Comparison of ENCODE assay signal across 23 mouse cellular contexts in the genomic region with DNA sequence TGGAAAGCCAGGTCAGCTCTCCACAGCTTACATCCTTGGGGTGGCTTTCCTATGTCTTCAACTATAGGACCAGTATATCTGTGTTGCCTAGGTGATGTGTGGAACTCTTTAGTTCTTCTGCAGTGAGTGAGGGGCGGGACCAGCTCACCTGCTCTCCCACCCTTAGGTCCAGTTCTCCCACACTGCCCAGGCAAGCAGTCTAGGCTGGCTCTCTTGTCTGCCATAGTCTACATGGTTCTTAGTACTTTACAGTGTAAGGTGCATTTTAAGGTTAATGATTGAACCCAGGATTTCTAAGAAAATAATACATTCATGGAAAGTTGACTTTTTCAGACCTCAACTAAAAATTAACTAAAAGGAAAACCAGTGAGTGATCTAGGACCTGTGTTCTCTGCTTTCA.
A peak's percentile ranks its signal among the peaks of the same experiment; 100 is the strongest.
DNase-seq lines count a peak whose midpoint lies in the region; ATAC-seq lines count a peak whose summit lies in the region.
"Had no signal": no experiment of that assay in that cellular context is flagged by ENCODE, and none has a peak within 500 bp of the region (broad histone marks: within the 10 kb centered on the region; RNA-seq: fewer than 3 reads in every experiment).

No protein-coding gene starts in this region.

- H3K27me3 ChIP-seq in kidney, embryonic 15.5 days = no peaks in the 10 kb centered on the region
- H3K27me3 ChIP-seq in kidney, embryonic 16.5 days (ENCODE audit: insufficient read depth, low read length) = no peaks in the 10 kb centered on the region
- H3K27me3 ChIP-seq: embryonic facial prominence, embryonic 12.5 days; embryonic facial prominence, embryonic 15.5 days; forebrain, embryonic 15.5 days; heart, embryonic 13.5 days; hindbrain, embryonic 15.5 days had no signal

- WGBS in kidney, embryonic 15.5 days = 80% methylated on average over 1 of the region's 1 CpGs
- 63% methylated on average over 1 of the region's 1 CpGs for WGBS in kidney, embryonic 16.5 days

- no peak overlapping the region for H3K4me3 ChIP-seq in kidney, embryonic 15.5 days (replicated peaks)
- no peak overlapping the region for H3K4me3 ChIP-seq in kidney, embryonic 16.5 days (ENCODE audit: low read length)
- H3K4me3 ChIP-seq: embryonic facial prominence, embryonic 12.5 days; embryonic facial prominence, embryonic 15.5 days; forebrain, embryonic 15.5 days; heart, adult 2 months; heart, embryonic 10.5 days; heart, embryonic 13.5 days; hindbrain, embryonic 15.5 days had no signal

- H3K9ac ChIP-seq in kidney, embryonic 15.5 days = no peak overlapping the region
- H3K9ac ChIP-seq in kidney, embryonic 16.5 days (replicated peaks; ENCODE audit: low read length) = no peak overlapping the region
- H3K9ac ChIP-seq: embryonic facial prominence, embryonic 12.5 days; embryonic facial prominence, embryonic 15.5 days; forebrain, embryonic 15.5 days; heart, embryonic 13.5 days; hindbrain, embryonic 15.5 days had no signal

- peak; percentile 78 for ATAC-seq in kidney, embryonic 15.5 days (replicated peaks; ENCODE audit: low FRiP score)
- peak; percentile 88; the same call in 1 of the 2 replicates for ATAC-seq in kidney, embryonic 16.5 days (ENCODE audit: low FRiP score, low TSS enrichment)
- ATAC-seq: CD4-positive, CD25-positive, alpha-beta regulatory T cell, adult 4 months; forebrain, embryonic 15.5 days had no signal

- no peaks in the 10 kb centered on the region for H3K9me3 ChIP-seq in kidney, embryonic 15.5 days (replicated peaks)
- no peaks in the 10 kb centered on the region for H3K9me3 ChIP-seq in kidney, embryonic 16.5 days (ENCODE audit: low read length)
- H3K9me3 ChIP-seq: embryonic facial prominence, embryonic 12.5 days; embryonic facial prominence, embryonic 15.5 days; forebrain, embryonic 15.5 days; heart, embryonic 10.5 days; heart, embryonic 13.5 days; hindbrain, embryonic 15.5 days had no signal

- H3K27ac ChIP-seq in kidney, embryonic 15.5 days = no peak overlapping the region
- no peak overlapping the region for H3K27ac ChIP-seq in kidney, embryonic 16.5 days (ENCODE audit: low read length)
- H3K27ac ChIP-seq: embryonic facial prominence, embryonic 12.5 days; embryonic facial prominence, embryonic 15.5 days; forebrain, embryonic 15.5 days; heart, adult 2 months; heart, embryonic 10.5 days; heart, embryonic 13.5 days; hindbrain, embryonic 15.5 days had no signal

- H3K4me1 ChIP-seq in kidney, embryonic 15.5 days = no peaks in the 10 kb centered on the region
- no peaks in the 10 kb centered on the region for H3K4me1 ChIP-seq in kidney, embryonic 16.5 days (ENCODE audit: insufficient read depth, low read length)
- H3K4me1 ChIP-seq: embryonic facial prominence, embryonic 15.5 days; forebrain, embryonic 15.5 days; heart, embryonic 10.5 days; heart, embryonic 13.5 days; hindbrain, embryonic 15.5 days had no signal

- H3K4me2 ChIP-seq in kidney, embryonic 15.5 days = no peak overlapping the region
- no peak overlapping the region for H3K4me2 ChIP-seq in kidney, embryonic 16.5 days (replicated peaks; ENCODE audit: low read depth, low read length)
- H3K4me2 ChIP-seq: embryonic facial prominence, embryonic 12.5 days; embryonic facial prominence, embryonic 15.5 days; forebrain, embryonic 15.5 days; heart, embryonic 13.5 days; hindbrain, embryonic 15.5 days had no signal

- H3K36me3 ChIP-seq in kidney, embryonic 15.5 days = no peaks in the 10 kb centered on the region
- H3K36me3 ChIP-seq in kidney, embryonic 16.5 days (ENCODE audit: insufficient read depth, low read length) = no peaks in the 10 kb centered on the region
- H3K36me3 ChIP-seq: embryonic facial prominence, embryonic 12.5 days; embryonic facial prominence, embryonic 15.5 days; forebrain, embryonic 15.5 days; heart, embryonic 10.5 days; heart, embryonic 13.5 days; hindbrain, embryonic 15.5 days had no signal

- peak; percentile 27 for DNase-seq in kidney, adult 9 months
- DNase-seq in kidney, postnatal 10 days = no peak
- peak; percentile 2 to 3 for DNase-seq in kidney, postnatal 36 days
- DNase-seq in heart, adult 11 months = no peak
- DNase-seq: adrenal gland, adult 2 months; adrenal gland, postnatal 14 days; cerebellum, adult 11 months; cerebellum, adult 2 months; cerebellum, adult 9-11 months; cerebellum, postnatal 25 days; gastrocnemius, postnatal 25 days; heart, adult 2 months; heart, postnatal 14 days; heart, postnatal 4 days had no signal

Comparison
In these comparisons a context has a peak if more than half of its experiments do, and no peak if none do; other contexts are left out.
1. DNase-seq: peak in kidney, adult 9 months (single experiment) and kidney, postnatal 36 days (2 of 2); none in kidney, postnatal 10 days (single experiment) and heart, adult 11 months (single experiment).